Mouse (Mus musculus): Measurements from ENCODE around the gene Ssh2.

The Ssh2 gene

DNA sequence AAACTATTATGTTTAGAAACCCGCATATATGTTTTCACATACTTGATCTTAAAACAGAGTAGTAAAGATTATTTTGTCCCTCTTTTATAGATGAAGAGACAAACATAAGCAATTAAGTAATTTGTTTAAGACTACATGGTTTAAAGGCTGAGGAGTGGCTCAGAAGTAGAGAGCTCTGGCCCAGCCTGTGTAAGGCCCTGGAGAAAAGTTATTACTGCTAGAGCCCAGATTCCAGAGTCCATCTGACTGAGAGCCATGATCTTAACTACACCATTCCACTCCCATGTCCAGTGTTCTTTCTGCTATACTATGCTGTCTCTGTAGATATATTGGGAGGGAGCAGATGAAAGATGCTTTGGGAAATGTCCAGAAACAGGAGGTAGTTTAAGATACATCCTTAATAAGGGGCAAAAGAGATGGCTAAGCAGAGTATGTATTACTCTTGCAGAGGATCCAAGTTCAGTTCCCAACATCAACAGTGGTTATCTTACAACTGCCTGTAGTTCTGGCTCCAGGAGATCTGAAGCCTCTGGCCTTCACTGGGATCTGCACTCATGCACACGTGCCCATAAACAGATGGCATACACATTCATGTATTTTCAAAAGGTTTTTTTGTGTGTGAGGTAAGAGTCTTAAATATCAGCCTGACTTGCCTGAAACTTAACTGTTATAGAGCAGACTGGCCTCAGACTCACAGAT, 198.2 kb downstream of the Ssh2 start:
- no peak for DNase-seq

DNA sequence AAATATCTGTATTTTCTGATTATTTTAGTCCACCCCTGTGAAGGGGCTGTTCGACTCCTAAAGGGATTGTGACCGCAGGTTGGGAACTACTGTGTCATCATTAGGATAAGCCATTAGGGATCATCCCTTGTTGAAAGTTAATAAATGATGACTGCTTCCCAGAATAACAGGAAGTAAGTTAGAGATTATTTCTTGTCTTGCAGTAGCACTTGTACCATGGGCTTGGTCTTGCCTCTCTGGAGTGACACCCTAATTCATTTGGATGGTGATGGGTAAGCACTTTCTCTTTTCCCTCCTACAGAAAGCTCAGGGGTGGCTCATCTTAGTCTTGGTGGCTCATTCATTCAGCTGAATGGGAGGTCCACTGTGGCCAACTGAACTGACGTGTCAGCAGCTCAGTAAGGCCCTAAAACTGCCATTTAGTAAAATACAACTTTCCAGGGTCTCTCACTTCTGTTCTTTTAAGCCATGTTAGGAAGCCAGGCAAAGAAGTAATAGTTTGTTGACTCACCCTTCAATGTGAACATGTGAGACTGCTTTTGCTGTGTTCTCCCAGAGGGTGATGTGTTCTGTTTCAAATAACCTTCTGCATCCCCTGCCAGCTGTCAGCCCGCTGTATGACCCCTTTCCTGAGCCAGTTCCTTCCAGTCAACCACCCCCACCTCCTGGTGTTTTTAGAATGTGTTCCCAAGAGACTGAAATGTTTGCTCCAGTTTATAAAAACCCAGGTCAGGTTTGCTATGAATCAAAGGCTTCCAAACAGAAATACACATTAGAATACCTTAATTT, 200.3 kb downstream of the Ssh2 start:
- peak; percentile 16 to 57 for DNase-seq

DNA sequence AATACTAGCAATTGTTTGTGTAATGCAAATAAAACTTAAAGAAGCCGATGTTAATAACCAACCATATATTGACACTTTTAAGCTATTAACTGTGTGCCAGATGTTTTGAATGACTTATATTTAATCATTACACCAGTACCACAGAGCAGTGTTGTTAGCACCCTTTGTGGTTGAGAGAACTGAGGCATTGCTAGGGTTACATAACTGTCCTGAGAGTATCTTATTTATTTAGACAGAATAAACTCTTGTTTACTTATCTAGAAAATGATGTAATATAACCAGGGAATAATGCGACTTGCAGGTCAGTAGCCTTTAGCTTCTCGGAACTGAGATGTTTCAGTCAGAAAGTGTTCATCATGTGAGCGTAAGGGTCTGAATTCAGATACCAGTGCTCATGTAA, 201.9 kb downstream of the Ssh2 start:
- no peak for DNase-seq

DNA sequence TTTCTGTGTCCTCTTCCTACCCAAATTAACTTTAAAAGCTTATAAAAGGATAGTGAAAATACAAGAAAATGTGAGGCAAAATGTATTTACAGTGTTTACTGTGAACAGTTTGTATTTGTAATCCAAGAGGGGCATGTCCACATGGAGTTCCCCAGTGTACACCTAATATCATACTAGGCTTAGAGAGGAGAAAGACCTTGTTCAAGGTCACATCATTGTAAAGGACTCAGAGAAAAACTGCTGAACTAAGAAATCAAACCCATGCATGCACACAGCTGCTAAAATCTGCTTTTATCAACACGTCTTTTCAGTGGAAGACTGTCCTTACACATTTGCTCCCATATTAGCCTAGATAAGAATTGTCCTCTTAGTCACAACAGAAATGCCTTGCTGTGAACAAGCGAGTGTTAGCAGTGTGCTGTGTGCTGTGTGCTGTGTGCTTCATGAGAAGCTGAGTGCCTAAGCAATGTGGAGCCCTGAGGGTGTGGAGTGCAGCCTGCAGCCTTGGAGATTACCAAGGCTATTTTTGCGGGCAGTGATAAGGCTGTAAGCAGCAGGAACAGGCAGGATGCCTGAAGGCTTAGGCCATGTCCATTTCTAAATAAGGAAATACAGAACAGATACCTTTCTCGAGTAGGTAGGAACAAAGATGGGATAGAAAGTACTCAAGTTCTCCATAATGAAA, 207.2 kb downstream of the Ssh2 start:
- no peak for DNase-seq

DNA sequence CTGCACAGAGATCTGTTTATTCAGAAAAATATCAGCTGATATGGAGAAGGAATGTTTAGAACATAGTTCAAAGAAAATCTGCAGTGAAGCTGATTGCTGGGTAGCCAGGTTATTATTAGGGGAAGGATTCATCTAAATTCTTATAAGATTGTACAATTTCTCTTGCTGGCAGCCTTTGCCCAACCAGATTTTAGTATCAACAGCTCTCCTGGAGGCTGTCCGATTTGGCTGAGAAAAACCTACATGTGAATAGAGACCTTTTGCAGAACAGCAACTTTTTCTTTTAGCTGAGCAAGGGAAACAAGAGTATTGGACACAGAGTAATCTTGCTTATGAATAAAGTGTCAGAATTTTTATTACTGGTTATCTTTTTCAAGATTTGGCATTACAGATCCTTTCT, 212.4 kb downstream of the Ssh2 start:
- DNase-seq: no peak

DNA sequence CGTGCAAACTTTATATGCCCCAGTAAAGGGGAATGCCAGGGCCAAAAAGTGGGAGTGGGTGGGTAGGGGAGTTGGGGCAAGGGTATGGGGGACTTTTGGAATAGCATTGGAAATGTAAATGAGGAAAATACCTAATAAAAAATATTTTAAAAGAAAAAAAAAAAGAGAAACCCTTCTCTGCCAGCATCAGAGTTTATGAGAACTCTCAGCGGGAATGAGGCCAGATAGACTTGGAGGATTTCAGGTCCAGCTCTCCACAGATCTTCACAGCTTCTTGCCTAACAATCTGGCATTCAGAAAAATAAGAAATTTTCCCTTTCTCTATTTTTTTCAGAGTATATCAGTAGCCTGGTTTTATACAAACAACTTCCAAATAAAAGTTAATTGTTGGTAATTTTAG, 220.9 kb downstream of the Ssh2 start:
- no peak for DNase-seq

DNA sequence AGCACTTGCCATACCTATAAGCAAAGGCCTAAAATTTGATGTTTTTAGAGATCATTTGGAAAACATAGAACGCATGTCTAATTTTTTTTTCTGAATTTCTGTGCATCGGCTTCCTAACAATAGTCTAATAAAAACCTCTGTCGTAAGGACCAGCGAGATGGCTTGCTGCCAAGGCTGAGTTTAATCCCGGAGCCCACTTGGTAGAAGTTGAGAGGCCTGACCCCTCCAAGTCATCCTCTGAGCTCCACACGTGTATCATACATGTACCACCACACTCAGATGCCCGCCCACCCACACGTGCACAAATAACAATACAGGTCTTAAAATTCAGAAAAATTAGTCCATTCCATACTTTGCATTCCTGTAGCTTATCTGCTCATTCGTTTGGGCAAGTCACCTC, 224.0 kb downstream of the Ssh2 start:
- DNase-seq: no peak

DNA sequence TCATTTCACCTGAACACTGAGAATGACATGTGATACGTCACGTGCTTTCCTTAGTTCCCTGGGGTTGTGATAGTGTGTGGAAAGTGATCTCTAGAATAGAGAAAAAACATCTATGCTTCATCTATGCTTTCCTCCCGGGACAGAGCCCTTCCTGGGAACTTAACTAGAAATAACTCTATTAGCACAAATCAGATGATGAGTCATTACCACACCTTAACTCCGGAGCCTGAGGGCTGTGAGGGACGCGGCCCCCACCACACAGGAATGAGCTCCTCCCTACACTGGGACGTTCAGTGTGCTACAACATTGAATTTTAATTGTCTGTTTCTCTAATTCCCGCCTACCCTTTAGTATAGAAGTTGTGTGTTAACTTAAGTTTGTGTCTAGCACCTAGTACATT, 224.9 kb downstream of the Ssh2 start:
- no peak for DNase-seq

DNA sequence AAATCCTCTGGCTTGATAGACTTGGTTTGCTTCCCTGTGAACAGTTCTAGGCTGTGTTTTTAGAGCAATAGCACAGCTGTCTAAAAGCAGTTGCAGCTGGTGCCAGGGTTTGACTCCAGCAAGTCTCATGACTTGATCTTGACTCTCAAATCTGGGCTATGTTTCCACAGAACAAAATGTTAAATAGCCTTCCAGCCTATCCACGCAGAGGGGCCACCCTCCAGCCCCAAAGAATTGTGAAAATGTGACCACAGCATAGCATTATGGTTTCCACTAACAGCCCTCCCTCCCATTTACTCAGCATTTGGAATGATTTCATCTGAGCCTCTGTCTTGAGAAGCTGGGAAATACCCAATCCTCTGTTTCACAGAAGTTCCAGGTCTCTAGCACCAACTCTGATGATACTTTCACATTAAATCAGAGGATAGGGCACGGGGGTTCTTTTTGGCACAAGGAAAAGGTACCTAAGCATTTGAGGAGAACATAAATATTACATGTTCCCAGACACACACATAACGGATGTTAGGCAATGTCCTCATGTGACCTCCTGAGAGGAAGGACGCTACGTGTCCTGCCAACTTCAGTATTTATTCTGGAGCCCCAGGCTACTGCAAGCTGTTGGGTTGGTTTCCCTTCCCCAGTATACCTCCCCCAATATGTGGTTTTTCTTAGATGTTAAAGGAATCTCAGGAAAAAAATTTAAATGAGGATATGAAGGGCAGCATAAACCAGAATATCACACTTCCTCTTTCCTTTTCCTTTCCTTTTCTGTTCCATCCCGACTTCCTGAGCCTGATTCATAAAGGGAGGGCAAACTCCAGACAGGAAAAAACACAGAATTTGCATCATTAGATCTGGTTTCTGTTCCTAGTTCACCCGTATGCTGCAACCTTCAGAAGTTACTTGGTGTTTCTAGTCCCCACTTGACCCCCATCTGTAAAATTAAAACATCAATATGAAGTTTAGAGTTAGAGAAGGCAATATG, 226.4 kb downstream of the Ssh2 start:
- DNase-seq: peak; percentile 53 to 78

DNA sequence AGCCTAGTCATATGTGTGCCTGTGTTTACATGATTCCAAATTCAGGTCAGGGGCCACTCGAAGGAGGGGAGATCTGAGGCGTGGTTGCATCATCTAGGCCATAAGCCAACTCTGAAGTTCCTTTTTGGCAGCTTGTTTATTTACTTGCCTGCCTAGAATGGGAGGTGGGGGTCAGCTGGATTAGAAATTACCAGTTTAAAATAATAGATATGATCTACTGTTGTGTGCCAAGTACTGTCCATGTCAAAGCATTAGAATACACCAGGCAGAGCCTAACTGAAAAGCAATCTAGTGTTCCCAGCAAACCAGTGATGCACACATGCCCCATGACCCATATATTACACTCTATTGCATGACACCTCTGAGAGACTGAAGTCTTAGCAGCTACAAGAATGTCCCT, 228.9 kb downstream of the Ssh2 start:
- DNase-seq: peak; percentile 54 to 64

DNA sequence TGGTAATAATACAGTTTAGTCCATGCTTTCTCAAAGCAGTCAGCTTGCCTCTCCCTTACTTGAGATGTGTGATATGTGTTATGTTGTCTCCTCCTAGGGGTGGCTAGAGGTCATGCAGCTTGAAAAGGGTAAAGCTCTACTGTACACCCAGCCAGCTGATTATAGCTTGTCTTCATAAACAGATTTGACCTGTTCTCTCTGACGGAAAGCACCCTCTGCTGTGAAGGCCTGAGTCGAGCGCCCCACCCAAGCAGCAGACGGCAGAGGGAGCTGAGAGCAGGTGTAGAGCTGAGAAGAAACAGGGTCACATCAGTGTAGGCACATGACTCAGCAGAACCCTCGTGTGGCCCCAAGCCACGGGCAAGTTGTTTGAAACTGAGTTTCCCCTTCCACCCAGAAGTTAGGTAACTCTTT, 230.5 kb downstream of the Ssh2 start:
- peak; percentile 68 to 70 for DNase-seq

DNA sequence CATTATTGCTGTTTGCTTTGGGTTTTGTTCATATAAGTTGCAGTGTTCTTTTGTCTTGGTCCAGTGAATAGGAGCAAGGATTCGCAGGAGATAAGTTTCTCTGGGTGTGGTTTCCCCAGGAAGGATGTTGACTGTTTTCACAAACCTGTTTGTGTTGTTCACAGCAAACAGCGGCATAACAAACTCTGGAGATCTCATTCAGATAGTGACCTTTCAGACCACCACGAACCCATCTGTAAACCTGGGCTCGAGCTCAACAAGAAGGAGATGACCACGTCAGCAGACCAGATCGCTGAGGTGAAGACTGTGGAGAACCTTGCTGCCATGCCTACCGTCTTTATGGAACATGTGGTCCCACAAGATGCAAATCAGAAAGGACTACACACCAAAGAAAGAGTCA, 233.1 kb downstream of the Ssh2 start:
- DNase-seq: no peak

DNA sequence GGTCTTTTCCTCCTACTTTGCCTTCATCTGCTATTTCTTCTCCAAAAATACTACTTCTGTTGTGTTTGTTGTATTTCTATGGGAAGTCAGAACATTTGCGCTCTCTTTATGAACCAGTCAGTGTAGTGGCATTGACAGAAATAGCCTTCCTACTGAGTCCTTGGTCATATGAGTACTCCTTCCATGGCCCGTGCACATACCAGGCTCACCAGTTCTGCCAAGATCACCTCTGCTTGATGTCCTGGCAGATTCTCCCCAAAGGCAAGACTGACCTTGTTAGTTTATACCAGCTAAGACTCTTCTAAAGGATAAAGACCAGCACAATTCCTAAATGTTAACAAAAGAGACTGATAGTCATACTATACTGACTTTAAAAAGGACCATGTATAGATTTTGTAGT, 235.6 kb downstream of the Ssh2 start:
- DNase-seq: no peak

DNA sequence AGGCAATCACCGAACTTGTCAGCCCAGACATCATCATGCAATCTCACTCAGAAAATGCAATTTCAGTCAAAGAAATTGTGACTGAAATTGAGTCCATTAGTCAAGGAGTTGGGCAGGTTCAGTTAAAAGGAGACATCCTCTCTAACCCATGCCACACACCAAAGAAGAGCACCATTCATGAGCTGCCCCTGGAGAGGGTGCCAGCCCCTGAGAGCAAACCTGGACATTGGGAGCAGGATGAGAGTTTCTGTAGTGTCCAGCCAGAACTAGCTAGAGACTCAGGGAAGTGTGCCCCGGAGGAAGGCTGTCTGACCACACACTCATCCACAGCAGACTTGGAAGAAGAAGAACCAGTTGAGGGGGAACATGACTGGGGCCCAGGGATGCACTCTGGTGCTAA, 237.3 kb downstream of the Ssh2 start:
- DNase-seq: no peak

DNA sequence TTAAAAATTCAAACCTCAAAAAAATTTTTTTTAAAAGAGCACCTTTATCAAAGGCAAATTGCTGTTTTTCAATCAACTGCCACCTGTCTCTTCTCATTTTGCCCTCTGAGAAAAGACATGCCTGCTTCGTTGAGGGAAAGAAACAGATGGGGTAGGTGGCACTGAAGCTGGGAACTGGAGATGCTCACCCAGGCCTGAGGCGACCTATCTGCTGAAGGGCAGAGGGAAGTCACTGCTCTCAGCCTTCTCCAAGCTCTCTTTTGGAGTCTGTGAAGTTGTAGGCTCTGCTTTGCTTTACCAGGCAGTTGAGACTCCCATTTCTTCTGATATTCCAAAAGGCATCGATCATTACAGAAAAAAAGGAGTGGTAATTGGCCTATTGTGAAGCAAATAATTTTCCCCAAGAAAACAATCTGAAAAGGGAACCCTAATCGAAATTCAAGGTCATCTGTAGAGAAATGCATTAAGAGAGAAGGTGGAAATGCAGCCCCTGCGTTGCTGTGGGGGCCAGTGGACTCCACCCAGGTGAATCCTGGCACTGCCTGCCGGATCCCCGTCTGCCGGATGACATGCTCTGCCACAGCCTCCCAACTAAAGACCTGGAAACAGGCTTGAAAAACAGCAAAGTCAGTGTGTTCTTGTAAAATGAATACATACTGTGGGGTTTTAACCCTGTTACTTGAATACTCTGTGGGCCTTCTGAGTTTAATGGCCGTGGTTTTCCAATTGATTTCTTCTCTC, 239.9 kb downstream of the Ssh2 start:
- no peak for DNase-seq

DNA sequence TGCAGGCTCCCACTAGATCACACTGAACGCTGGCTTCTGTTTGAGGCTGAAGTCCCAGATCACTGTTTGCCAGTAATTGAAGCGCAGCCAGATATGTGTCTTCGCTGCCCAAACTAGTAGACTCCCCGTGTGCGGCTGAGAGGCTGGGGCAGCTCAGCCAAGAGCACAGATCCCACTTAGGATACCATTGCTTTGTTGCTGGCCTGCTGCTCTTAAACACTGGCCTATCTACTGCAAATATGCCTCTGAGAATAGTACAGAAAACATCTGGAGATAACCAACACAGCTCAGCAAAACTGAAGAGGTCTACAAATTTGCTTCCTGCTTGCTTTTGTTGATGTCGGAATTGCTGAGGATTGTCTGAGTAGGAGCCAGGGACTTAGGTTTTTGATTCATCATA, 240.8 kb downstream of the Ssh2 start:
- peak in 1 of 2 experiments; percentile 30 for DNase-seq

DNA sequence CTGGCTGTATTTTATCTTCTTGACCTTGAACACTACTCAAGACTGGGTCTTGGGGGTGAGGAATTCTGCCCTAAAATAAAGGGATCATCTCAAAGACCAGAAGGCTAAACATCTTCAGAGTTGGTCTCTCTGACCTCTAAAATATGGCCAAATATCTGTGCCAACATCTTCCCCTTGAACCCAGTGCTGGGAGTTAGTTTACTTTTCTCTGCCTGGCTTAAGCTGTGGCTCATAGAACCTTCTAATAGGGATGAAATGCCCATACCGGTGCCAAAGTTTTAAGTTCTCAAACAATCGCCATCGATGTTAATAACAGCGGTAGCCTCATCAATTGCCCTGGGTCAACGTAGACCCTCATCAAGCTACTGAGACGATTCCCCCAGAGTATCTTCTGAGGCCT, 245.8 kb downstream of the Ssh2 start:
- no peak for DNase-seq

DNA sequence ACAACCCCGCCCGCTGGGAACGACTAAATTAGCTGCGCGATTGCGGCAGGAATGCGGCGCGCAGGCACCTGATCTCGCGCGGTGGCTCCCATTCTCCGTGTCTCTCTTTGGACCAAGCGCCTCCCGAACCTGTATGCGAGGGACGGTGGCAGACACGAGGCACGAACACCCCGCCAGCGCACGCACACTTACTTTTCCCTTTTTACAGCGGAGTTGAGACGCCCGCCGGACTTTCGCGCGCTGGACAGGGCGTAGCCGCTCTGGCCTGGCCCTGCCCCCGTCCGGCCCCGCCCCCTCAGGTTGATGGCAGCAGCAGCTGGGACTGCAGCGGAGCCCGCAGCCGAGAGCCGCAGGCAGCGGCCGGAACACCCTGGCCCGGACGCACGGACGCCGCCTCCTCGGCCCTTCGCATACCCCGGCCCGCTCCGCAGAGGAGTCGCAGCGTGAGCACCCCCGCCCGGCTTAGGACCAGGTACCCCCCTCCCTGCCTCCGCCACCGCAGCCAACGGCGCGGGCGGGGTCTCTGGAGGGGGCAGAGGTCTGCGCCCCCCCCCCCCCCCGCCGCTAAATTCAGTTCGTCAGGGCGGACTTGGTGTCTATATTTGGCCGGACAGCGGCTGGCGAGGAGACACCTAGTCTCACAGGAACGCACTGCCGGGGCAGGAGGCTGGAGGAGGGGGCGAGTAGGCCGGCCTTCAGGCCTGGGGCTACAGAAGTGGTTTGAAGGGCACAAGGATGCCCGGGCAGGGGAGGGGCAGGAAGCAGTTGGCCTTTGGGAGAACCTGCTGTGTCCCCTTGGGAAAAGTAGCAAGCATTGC, 246.4 kb downstream of the Ssh2 start, which contains the start of gene Coro6:
Gene Coro6, plus strand, starts transcription at position 129 of the 818 bp plus-strand sequence.
- DNase-seq: peak; percentile 89 to 92

DNA sequence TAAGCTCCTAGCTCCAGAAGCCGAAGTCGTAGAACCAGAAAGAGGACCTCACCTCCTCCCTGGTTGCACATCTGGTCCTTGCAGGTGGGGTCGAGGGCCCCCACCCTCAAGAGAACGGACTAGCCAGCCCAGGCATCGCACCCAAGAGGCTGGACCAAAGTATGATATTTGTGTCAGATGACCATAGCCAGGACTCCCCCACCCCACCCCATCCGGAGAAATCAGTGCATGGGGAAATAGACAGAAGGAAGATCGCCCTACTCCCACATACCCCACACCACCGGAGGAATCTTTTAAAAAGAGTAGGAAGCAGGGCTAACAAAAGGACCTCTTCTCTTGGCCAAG, 247.0 kb downstream of the Ssh2 start:
- DNase-seq: no peak

DNA sequence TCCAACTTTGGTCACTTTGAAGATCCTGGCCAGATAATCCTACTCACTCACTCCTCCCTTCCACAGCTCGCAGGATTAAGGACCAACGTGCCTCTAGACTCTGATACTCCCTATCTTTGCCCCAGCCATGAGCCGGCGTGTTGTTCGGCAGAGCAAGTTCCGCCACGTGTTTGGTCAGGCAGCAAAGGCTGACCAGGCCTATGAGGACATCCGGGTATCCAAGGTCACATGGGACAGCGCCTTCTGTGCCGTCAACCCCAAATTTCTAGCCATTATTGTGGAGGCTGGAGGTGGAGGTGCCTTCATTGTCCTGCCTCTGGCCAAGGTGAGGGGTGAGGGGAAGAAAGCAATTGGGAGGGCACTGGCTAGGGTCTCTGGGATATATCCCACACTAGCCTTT, 247.7 kb downstream of the Ssh2 start:
- DNase-seq: no peak

DNA sequence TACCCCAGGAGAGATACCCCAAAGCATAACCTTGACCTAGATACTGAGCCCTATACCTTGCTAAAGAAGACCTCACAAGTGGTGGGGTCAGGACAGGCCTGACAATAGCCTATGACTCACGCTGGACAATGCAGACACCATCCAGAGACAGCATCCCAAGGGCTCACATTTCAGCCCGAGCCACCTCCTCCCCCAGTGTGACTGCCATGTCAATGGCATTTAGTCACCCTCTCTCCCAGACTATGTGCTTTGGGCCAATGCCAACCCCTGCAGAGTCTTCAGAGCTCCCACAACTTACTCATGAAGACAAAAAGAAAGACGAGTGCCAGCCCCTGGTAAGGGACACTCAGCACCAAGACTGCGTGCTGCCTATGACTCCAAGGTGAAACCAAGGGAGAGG, 248.6 kb downstream of the Ssh2 start:
- DNase-seq: no peak
